Mouse (Mus musculus): Measurements from ENCODE around the gene Gab1. TPM values are rescaled to one million over a fixed set of nuclear protein-coding genes. Genes with fewer than 3 reads are reported as not detected.
A peak's percentile ranks its signal among the peaks of the same experiment; 100 is the strongest.

The Gab1 gene
- total RNA-seq, 2 experiments from 2014 or later, result 9.4 to 9.8 TPM

DNA sequence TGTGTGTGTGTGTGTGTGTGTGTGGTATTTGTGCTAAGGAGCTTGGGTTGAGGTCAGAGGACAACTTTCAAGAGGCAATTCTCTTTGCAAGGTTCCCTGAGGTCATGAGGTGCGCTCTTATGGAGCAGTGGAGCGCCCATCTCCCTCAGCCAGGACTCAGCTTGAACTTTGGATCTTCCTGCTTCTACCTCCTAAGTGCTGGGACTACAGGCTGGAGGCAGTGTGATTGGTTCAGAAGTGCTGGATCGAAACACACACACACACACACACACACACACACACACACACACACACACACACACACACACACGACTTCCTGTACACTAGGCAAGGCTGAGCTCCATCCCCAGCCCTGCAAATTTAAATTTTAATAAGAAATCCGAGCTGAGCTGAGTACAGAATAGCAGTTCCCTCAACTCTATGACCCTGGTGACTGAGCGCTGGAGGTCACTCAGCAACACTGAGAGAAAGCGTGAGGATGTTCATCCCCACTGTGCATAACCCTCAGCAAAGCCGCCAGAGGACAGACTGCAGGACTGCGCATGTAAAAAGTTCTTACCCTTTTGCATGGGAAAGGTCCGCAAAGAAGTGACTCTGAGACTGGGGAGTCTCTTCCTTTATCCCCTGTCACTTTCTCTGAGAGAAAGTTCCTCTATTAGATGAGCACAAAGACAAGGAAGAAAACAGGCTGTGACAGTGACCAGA is 6.4 kb downstream of the Gab1 start:
- no peak for DNase-seq

DNA sequence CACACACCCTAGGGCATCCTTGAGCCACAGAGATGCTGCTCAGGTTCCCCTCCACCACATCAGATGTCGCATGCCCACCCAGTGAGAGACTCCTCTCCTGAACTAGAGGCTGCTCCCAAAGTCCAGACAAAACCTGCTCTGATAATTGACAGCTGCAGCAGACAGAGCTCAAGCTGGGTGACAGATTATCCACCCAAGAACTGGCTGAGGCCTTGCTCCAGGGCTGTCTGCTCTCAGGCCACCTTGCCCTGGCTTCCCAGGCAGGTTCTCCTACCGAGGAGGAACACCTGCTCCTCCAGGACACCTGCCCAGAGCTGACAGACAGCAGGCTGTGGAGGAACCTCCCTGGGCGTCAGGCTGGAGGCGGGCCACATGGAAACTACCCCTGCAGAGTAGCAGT is 7.6 kb downstream of the Gab1 start:
- no peak for DNase-seq

DNA sequence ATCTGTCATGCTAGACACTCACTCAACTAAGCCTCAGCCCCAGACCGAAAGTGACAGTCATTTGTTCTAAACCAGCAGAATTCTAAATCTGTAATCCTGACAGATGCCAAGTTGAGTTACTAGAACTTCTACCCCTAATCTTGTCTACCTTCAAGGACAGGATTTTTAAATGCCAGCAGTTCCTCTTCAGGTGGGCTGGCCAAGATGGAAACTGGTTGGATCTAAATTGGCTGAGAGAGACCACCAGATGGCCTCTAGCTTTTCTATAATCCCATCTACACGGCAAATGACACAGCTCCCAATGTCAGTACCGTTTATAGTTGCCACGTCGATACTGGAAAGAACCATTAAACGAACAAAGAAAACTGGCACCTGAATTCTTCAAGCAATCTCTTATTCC is 8.9 kb downstream of the Gab1 start:
- DNase-seq, result no peak

- DNase-seq, result no peak
Measured at GRCm38 (mm10) chr8:80870535-80871204, 9.6 kb downstream of the Gab1 start.

- DNase-seq, result peak; percentile 15
Measured at GRCm38 (mm10) chr8:80869881-80870328, 10.4 kb downstream of the Gab1 start.

GRCm38 (mm10) chr8:80868801-80869323 is 11.5 kb downstream of the Gab1 start:
- DNase-seq, result no peak

DNA sequence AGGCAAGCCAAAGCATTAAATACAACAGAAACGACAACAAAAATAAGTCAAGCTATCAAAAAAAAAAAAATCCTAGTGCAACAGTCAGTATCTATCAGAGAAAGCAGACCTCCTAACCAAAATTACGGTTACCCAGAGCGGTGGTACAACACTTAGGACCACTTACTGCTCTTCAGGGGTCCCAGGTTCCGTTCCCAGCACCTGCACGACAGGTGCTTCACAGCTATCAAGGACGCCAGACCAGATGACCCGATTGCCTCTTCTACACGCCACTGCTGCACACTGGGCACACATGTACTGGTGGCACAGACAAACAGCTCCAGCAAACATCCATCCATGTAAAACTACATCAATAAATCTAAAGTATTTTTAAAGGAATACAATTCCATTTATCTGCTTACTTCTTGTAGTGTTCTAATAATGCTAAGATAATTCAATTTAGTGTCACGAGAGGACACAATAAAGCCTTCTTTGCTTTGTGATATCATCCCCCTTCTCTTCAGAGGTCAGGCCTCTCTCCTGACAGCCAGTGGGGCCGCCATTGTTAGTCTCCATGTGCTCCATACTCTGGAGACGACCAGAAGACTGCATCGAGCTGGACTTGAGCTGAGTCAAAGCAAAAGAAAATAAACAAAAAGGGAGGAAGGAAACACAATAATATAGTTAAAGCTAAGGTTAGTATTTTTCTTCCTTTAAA is 12.2 kb downstream of the Gab1 start:
- DNase-seq, result no peak

GRCm38 (mm10) chr8:80867598-80867997 is 12.7 kb downstream of the Gab1 start:
- DNase-seq, result peak; percentile 20

- no peak for DNase-seq
Measured at GRCm38 (mm10) chr8:80865181-80865784, 15.0 kb downstream of the Gab1 start.

DNA sequence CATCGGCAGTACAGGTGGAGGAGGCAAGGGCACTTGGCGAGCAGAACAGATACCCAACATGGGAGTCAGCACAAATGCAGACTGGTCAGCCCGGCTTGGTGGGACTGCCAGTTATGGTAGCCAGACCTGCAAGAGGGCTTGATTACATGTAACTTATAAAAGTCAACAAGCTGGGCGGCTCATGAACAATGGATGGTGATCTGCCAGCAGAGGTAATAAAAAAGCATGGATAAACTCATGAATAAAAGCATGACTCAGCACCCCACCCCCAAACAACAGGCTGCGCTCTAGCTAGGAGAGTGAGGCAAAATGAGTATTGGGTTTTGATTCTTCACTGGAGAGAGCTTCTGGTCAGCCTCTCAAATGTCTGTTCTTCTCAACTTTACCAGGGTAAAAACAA is 16.9 kb downstream of the Gab1 start:
- no peak for DNase-seq

DNA sequence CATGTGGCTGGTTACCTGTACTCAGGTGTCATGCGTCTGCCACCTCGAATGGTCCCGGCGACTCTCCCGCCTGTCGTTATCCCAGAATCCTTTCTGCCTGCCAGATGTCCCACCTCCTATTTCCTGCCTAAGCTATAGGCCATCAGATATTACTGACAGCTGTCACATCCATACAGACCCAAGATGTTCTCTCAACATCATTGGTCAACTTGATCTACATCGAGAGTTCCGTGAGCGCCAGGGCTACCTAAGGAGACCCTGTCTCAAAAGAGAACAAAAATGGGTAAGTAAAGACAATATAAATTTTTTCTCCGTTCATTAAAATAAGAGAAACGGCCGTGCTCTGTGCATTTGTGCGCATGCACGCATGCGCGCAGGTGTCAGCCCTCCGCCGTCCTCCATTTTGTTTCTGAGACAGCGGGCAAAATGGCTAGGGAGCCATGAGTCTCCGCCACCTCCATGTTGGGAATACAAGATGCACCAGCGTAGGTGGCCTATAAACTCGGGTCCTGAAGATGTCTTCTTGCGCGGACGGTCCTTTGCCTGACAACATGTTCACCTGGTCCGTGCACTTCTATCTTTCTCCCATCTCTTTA is 21.0 kb downstream of the Gab1 start:
- DNase-seq, result no peak

GRCm38 (mm10) chr8:80857851-80858367 is 22.4 kb downstream of the Gab1 start:
- DNase-seq, result no peak

GRCm38 (mm10) chr8:80857128-80857527 is 23.2 kb downstream of the Gab1 start:
- no peak for DNase-seq

DNA sequence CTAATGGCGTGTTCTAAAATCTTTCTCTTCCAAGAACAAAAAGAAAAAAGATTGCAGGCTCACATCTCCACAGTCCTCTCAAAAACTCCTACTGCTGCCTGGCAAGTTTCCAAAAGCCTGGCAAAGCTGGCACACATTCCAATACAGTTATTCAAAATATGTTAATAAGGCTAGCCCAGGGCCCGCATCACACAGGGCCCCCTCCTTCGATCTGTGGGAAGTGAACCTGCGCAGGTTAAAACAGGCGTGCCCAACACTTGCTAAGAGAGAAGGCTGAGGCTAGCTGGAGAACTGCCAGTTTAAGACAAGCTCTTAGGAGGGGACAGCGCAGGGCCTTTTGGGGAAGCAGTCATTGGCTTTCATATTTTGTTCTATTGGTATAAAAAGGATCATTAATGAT is 23.7 kb downstream of the Gab1 start:
- DNase-seq, result no peak

DNA sequence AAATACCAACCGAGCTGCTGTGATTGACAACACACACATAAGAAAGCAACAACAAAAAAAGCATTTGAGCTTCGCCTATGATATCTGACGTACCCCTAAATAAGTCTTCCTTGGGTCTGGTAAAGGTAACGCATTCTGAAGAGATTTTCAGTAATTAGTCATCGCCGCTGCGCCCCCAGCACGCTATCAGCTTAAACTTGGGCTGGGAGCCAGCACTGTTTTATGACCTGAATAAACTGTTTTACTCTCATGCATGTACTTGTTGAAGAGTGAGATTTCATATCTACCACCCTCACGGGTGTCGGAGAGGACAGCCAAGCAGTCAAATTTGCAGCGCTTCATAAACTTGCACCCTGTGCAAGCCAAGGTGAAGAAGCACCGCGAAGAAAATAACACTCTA is 26.7 kb downstream of the Gab1 start:
- no peak for DNase-seq

- no peak for DNase-seq
Measured at GRCm38 (mm10) chr8:80853208-80853607, 27.1 kb downstream of the Gab1 start.

- no peak for DNase-seq
Measured at GRCm38 (mm10) chr8:80852412-80853165, 27.7 kb downstream of the Gab1 start.

DNA sequence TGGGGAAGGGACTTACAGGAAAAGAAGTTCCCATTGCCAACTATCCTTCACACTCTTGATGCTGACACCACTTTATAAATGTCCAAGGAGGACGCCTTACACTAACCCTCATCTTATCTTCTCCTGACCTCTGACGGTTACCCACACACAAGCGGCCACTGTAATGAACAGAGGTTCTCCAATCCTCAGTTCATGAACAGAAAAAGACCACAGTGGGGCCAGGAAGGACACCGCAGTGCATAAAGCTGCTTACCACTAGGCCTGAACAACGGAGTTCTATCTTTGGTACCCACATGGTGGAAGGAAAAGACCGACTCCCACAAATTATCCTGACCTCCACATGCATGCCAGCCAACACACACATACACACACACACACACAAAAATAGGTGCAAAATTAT is 28.7 kb downstream of the Gab1 start:
- no peak for DNase-seq

DNA sequence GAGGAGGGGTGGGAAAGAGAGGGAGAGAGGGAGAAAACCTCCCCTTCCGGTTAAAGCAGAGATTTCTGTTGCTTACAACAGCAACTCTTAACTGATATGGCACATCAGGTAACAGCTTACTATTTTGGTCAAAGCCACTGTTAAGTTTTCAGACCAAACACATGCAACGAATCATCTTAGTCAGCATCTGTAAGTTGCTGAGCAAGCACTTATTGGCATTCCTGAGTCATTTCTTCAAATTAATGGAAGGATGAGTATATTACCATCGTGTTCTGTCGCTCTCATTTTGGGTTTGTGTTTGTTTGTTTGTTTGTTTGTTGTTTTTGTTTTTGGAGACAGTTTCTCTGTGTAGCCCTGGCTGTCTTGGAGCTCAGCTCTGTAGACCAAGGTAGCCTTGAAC is 30.3 kb downstream of the Gab1 start:
- no peak for DNase-seq

DNA sequence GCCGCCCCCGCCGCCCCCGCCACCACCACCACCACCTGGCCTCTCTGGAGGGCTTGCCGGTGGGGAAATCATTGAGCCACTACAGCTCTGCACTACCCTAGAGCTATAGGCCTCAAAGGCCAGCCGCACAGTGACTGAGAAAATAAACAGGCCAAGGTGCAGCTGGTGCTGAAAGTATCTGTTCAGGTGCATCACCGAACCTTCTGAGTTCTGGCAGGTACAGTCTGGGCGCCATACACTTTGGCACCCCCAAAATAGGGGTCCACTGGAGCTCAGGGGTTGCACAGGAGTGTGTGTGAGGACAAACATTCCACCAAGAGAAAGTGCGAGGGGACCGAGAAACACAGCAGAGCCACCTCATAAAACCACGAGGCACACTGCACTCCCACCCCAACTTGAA is 31.7 kb downstream of the Gab1 start:
- no peak for DNase-seq

GRCm38 (mm10) chr8:80847912-80848311 is 32.4 kb downstream of the Gab1 start:
- peak; percentile 69 for DNase-seq
